Mouse (Mus musculus) heart, postnatal 36 days (tissue): ENCODE measurements around the gene Plekha8. TPM values are rescaled to one million over a fixed set of nuclear protein-coding genes. Genes with fewer than 3 reads are reported as not detected.

Experiments used
- DNase-seq, 2 experiments: peaks; one replicate each; pipeline ENCODE4 v3.0.0; 2021 to 2022
- intact Hi-C: fragments of 180-260 bp; cut with DNase I; formaldehyde crosslinking; loops from one replicate; pipeline ENCODE4 v1.15.1; 2025
- total RNA-seq, 2 experiments: library from RNA; stranded (reverse); gene quantifications; 2 replicates each; pipeline ENCODE4 v1.2.3; 2021

Plekha8 gene
- 1 to 10 TPM; 8.7 to 9.3 TPM for total RNA-seq

GRCm38 (mm10) chr6:54594469-54595329 lies at the start of gene Plekha8:
Gene Plekha8 (plus strand): TSS chr6:54595111.
- intact Hi-C loops, result loop anchor here (2.0 to 5.0 kb wide), 3 partner anchors 86 to 223 kb away; partner anchors contain the start of genes Mturn and Znrf2
- DNase-seq, result peak; percentile 94

GRCm38 (mm10) chr6:54548314-54549019 lies 46.4 kb upstream of the Plekha8 start:
- no peak for DNase-seq
- intact Hi-C loops, result no loop called here

GRCm38 (mm10) chr6:54549311-54549710 lies 45.6 kb upstream of the Plekha8 start:
- intact Hi-C loops, result no loop called here
- no peak for DNase-seq

- DNase-seq, result no peak
- intact Hi-C loops, result no loop called here
Measured at GRCm38 (mm10) chr6:54550801-54551323, 44.0 kb upstream of the Plekha8 start.

GRCm38 (mm10) chr6:54552721-54553413 lies 42.0 kb upstream of the Plekha8 start:
- intact Hi-C loops, result no loop called here
- no peak for DNase-seq

GRCm38 (mm10) chr6:54553632-54554031 lies 41.3 kb upstream of the Plekha8 start:
- DNase-seq, result no peak
- intact Hi-C loops, result no loop called here

- no peak for DNase-seq
- intact Hi-C loops, result no loop called here
Measured at GRCm38 (mm10) chr6:54554341-54555110, 40.4 kb upstream of the Plekha8 start.

- intact Hi-C loops, result no loop called here
- no peak for DNase-seq
Measured at GRCm38 (mm10) chr6:54555816-54556215, 39.1 kb upstream of the Plekha8 start.

- no peak for DNase-seq
- intact Hi-C loops, result no loop called here
Measured at GRCm38 (mm10) chr6:54557671-54558070, 37.2 kb upstream of the Plekha8 start.

GRCm38 (mm10) chr6:54558466-54558865 lies 36.4 kb upstream of the Plekha8 start:
- intact Hi-C loops, result no loop called here
- no peak for DNase-seq

- intact Hi-C loops, result no loop called here
- DNase-seq, result no peak
Measured at GRCm38 (mm10) chr6:54562018-54562809, 32.7 kb upstream of the Plekha8 start.

- no peak for DNase-seq
- intact Hi-C loops, result no loop called here
Measured at GRCm38 (mm10) chr6:54563561-54563960, 31.4 kb upstream of the Plekha8 start.

GRCm38 (mm10) chr6:54564506-54564991 lies 30.4 kb upstream of the Plekha8 start:
- DNase-seq, result no peak
- intact Hi-C loops, result no loop called here

GRCm38 (mm10) chr6:54565012-54565411 lies 29.9 kb upstream of the Plekha8 start:
- intact Hi-C loops, result loop anchor here (5.0 kb wide), 1 partner anchor 173 kb away; no protein-coding TSS in a partner anchor
- peak in 1 of 2 experiments; percentile 17 for DNase-seq

GRCm38 (mm10) chr6:54565665-54566545 lies 29.0 kb upstream of the Plekha8 start, which contains the start of gene Scrn1:
Gene Scrn1 (minus strand): TSS chr6:54566489.
- intact Hi-C loops, result loop anchor here (5.0 kb wide), 1 partner anchor 174 kb away; no protein-coding TSS in a partner anchor
- peak; percentile 49 to 69 for DNase-seq

GRCm38 (mm10) chr6:54566546-54566919 lies 28.4 kb upstream of the Plekha8 start:
- DNase-seq, result no peak
- intact Hi-C loops, result loop anchor here (5.0 kb wide), 1 partner anchor 174 kb away; no protein-coding TSS in a partner anchor

GRCm38 (mm10) chr6:54569776-54570175 lies 25.1 kb upstream of the Plekha8 start:
- intact Hi-C loops, result loop anchor here (5.0 kb wide), 1 partner anchor 177 kb away; no protein-coding TSS in a partner anchor
- DNase-seq, result no peak
